Mouse (Mus musculus) splenic B cell, adult 2 months (primary cell): Measurements from ENCODE around the gene Pbld2.

ENCODE experiments used
- DNase-seq: peaks from one replicate; pipeline ENCODE4 v3.0.0-alpha.2; 2011; ENCODE audit warnings: low read depth, low spot score
- H3K27me3 ChIP-seq: 2 replicates; pipeline ENCODE4 v1.6.1; 2012; ENCODE audit warnings: mild to moderate bottlenecking, low read length, moderate library complexity, mixed read lengths; ENCODE audit not compliant: control insufficient read depth, poor library complexity, insufficient read depth, severe bottlenecking
- H3K36me3 ChIP-seq: 2 replicates; pipeline ENCODE4 v1.6.1; 2012; ENCODE audit warnings: mild to moderate bottlenecking, low read length, moderate library complexity, mixed read lengths; ENCODE audit not compliant: control insufficient read depth, poor library complexity, insufficient read depth, severe bottlenecking

The Pbld2 gene

DNA sequence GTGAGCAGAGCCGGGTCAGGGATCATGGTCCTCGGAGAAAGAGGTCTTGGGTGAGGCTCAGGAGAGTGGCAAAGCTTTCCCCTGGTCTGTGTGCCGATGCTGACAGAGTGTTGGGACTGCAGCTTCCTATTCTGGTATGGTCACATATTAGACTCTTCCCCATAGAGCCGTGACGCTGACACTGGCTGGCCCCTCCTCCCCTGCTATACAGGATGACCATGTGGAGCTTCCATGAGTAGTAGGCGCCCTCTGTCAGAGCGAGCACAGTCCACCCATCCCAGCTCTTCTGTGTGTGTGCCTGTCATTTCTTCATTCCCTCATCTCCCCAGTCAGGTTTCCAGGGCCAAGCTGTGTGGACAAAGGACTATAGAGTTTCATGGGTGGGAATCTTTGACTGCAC, 39.2 kb downstream of the Pbld2 start:
- H3K27me3 ChIP-seq: no peaks in the 10 kb centered on the region
- no peak for DNase-seq
- H3K36me3 ChIP-seq: no peaks in the 10 kb centered on the region

DNA sequence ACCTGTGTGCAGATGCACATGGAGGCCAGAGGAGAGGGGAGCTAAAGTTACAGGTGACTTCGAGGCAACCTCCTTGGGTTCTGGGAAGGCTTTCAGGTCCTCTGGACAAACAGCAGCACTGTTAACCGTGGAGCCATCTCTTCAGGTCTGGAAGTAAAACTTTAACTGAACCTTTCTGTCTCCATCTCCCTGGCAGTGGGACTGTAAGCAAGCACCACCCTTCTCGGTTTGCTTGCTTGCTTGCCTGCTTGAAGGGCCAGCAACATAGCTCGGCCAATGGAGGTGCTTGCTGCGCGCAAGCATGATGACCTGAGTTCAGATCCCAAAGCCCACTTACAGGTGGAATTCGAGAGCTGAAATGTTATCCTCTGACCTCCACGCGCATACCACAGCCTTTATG, 40.4 kb downstream of the Pbld2 start:
- no peaks in the 10 kb centered on the region for H3K27me3 ChIP-seq
- DNase-seq: no peak
- no peaks in the 10 kb centered on the region for H3K36me3 ChIP-seq

DNA sequence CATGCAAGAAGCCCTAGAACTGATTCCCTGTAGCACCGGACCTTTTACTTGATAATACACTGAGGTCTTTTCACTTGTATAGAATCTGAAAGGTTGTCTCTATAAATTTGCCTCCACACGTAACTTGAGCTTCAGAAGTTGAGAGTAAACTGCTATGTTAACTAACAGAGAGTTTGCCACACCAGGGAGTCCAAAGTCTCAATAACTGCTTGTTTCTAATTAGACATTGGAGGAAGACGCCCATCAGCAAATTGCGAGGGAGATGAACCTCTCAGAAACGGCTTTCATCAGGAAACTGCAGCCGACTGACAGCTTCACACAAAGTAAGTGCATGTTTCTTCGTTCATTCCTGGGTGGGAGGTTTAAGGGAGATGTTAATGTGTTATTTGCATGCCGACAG, 41.4 kb downstream of the Pbld2 start:
- Histone ChIP-seq H3K27me3 (no peaks in the 10 kb centered on the region), H3K36me3 (no peaks in the 10 kb centered on the region)
- no peak for DNase-seq

DNA sequence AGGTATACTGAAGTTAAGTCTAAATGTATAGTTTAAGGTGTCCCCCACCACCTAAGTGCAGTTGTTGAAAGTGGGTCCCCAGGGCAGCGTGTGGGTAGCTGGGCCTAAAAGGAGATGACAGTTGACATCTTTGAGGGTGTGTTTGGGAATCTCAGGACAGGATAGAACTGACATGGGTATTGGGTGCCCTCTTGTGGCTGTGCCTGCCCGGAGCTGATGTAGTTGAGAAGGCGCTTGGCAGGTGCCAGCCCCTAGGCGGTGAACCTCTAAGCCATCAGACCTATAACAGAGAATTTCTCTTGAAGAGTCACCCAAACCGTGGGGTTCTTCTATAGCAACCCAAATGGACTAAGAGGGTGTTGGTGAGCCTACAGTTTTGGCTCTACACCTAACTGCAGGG, 41.9 kb downstream of the Pbld2 start:
- DNase-seq: peak; percentile 87
- no peaks in the 10 kb centered on the region for H3K36me3 ChIP-seq
- no peaks in the 10 kb centered on the region for H3K27me3 ChIP-seq

DNA sequence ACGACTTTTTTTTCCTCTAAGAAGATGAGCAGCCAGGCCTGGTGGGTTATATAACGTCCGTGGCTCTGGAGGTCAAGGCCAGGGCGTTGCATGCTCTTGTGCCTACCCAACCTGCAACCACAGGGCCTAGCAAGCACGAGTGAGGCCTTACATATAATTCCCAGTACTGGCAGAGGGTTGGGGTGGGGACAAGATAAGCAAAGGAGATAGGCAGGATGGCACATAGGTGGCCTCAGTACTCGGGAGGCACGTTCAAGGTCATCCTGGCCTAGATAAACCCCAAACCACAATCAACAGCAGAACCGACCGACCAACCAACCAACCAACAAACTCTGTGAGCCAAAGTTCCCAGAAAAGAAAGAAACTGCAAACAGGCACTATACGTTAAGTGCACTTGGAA, 62.2 kb downstream of the Pbld2 start:
- DNase-seq: no peak

DNA sequence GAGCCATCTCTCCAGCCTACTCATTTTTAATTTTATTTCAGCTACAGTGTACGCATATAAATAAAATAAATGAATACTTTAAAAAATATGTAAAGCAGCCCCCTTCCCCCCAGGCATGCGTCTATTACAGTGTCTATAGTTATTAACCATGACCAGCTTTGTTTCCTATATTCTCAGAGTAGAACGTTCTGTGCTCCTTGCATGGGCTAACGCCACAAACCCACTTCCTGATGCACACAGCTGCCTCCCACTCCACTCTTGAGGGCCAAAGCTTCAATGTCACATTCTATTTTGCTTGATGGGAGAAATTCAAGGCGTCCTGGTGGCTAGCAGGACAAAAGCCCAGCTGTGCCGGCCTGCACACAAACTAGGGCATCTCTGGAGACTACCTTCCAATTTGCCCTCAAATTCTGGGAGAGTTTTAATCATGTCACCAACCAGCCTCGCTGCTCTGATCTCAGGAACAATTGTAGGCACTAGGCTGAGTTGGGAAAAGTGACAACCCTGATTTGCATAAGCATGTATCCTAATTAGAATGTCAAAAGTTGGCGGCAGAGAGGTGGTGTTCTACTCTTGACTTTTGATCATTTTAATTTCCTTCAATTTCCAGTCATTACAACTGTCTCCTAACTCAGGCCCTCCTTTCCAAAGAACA, 65.1 kb downstream of the Pbld2 start:
- DNase-seq: peak; percentile 20
- no peaks in the 10 kb centered on the region for H3K36me3 ChIP-seq
- H3K27me3 ChIP-seq: no peaks in the 10 kb centered on the region

More for the DNA sequence above, 62.2 kb downstream of the Pbld2 start:
- H3K36me3 ChIP-seq: no peaks in the 10 kb centered on the region
- H3K27me3 ChIP-seq: no peaks in the 10 kb centered on the region

DNA sequence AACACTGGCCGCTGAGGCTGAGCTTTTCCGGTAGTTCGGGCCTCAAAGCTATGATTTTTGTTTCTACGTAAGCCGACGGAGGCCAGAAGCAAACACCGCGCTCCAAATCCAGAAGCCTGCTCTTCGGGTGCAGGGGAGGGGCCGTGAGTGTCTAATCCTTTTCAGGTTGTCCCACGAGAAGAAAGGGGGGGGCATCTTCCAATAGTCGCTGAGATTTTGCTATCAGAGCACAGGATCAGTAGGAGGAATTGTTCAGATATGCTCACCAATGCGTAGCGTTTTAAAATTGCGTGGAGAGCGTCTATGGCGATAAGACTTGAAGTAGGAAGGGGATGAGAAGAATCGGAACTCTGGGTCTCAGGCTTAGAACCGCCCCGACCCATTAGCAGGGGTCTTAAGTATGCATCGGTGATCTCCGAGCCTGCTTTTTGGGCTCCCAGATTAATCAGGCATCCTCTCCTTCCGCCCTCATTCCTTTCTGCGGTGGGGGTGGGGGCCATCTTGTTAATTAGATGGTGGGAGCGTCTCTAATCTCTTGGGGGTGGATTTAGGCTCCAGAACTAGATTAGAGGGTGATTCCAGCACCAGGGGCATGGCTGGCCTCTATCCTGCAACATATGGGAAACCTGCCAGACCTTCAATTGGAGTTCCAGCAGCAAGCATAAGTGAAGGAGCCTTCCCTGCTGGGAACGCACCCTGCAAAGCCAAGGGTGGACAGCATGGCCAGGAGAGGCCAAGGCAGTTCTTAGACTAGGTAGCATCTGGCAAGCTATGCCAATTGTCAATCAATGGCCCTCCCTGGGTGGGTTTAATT, 65.8 kb downstream of the Pbld2 start:
- H3K27me3 ChIP-seq: no peaks in the 10 kb centered on the region
- H3K36me3 ChIP-seq: no peaks in the 10 kb centered on the region
- DNase-seq: no peak

DNA sequence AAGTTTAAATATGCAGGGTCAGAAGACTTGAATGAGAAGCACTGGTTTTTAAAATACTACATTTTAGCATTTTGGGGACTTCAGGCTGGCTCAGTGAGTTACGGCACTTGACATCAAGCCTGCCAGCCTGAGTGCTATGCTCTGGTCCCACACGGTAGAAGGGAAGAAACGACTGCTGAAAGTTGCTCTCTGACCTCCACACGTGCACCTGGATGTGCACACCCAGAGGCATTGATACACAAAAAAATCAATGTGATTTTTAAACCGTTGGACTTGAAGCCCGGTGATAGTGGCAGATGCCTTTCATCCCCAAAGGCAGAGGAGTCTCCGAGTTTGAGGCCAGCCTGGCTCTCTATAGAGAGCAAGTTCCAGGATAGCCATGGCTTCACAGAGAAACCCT, 67.8 kb downstream of the Pbld2 start:
- no peaks in the 10 kb centered on the region for H3K36me3 ChIP-seq
- DNase-seq: no peak
- H3K27me3 ChIP-seq: no peaks in the 10 kb centered on the region

DNA sequence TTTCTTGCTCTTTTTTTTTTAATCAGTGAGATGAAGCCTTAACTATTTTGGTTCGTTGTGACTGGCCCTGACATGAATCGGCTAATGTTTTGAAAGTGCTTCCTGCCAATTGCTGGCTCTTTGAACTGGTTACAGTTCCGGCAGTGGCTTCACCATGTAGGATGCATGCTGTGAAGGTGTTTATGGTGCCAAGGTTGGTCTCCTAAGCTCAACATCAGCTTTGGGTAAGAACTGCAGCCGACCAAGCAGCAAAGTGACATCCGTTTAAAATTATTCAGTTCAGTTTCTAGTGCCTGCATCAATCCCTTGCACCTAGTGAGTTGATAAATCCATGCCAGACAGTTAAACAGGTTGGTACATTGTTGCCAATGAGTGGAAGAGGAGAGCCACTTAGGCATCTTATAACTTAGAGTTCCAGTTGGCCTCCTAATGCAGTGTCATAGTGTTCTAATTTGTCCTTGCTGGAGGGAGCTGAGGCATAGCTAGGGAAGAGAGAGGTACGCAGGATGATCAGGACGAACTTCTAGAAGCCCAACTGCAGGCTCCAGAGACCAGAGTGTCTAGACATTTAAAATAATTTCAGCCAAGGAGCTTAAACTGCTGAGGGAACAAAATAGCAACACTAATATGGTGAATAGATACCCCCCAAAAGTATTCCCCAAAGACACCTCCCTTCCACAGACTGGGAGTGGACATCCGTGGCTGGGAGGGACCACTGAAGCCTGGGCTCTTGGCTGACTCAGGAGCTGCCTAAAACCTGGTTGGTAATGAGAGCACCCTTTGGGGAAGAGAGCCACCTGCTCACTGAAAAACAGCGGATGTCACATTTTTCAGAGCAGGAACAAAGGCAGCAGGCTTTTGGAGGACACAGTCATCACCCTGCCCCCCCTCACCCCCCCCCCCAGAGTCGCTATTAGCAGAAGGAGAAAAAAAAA, 68.8 kb downstream of the Pbld2 start:
- Histone ChIP-seq H3K36me3 (no peaks in the 10 kb centered on the region), H3K27me3 (no peaks in the 10 kb centered on the region)
- DNase-seq: no peak

DNA sequence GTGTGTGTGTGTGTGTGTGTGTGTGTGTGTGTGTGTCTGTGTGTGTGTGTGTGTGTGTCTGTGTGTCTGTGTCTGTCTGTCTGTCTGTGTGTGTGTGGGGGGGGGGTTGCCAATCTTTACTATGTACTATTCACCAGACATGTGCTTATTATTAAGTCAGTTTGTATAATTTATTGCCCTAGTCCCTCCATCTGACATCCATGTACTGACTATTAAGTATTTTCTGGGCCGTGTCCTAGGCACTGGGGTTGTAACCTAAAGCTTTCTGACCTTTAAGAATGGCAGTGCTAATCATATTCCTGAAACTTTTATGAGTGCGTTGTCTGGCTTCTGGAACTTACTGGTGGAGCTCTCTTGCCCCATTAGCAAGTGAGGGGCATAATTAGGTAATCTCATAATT, 72.6 kb downstream of the Pbld2 start:
- no peaks in the 10 kb centered on the region for H3K36me3 ChIP-seq
- DNase-seq: no peak

DNA sequence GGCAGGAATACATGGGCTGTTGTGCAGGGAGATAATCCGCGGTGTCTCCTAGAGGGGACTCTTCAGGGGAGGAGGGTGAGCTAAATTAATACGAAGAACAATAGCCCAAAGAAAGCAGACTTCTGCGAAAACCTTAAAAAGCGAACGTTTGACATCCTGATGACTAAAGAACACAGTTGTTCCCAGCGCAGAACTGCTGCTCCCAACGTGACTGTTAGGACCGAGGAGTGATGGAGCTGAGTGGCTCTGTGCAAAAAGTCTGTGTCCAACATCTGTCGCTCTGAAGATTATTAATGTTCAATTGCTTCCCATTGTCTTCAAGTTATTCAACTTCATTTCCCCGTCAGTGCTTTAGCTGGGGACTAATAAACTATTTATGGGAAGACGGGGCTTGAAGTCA, 74.1 kb downstream of the Pbld2 start:
- DNase-seq: no peak
- no peaks in the 10 kb centered on the region for H3K36me3 ChIP-seq
- no peaks in the 10 kb centered on the region; the same call in 1 of the 2 replicates for H3K27me3 ChIP-seq

More for the DNA sequence above, 72.6 kb downstream of the Pbld2 start:
- no peaks in the 10 kb centered on the region; the same call in 1 of the 2 replicates for H3K27me3 ChIP-seq

DNA sequence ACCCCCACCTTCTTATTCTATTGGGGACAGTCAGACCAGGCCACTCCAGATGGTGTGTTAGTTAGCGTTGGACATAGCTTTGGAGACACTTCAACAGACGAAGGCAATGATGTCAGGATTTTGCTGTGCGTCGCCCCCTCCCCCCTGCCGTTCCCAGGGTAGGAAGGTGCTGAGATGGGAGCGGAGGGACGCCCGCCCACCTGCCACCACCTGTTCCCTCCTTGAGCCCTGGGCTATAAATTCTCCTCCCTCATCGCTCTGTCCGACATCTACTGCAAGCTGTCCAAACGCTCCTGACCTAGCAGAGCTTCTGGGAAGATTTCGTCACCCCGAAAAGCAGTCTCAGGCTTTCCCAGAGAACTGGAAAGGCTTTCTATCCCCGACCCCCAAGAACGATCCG, 75.4 kb downstream of the Pbld2 start, which contains the start of gene Atoh7:
TSS of gene Atoh7 (plus strand) at position 131 of the 400 bp plus-strand sequence.
- no peaks in the 10 kb centered on the region for H3K36me3 ChIP-seq
- no peaks in the 10 kb centered on the region; the same call in 1 of the 2 replicates for H3K27me3 ChIP-seq
- DNase-seq: no peak

DNA sequence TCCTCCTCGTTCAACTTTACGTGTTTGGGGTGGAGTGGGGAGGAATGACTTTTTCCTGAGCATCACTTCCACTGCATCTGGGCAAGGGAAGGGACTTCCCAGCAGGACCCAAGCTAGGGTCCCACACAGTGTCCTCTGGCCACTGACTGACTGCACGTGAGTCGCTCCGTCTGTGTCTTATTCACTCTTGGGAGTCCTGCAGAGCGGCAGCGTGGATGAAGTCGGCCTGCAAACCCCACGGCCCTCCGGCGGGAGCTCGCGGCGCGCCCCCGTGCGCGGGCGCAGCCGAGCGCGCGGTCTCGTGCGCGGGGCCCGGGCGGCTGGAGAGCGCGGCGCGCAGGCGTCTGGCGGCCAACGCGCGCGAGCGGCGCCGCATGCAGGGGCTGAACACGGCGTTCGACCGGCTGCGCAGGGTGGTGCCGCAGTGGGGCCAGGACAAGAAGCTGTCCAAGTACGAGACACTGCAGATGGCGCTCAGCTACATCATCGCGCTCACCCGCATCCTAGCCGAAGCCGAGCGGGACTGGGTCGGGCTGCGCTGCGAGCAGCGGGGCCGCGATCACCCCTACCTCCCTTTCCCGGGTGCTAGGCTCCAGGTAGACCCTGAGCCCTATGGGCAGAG, 75.9 kb downstream of the Pbld2 start:
- Histone ChIP-seq H3K27me3 (no peaks in the 10 kb centered on the region; the same call in 1 of the 2 replicates), H3K36me3 (no peaks in the 10 kb centered on the region)
- peak; percentile 17 for DNase-seq

DNA sequence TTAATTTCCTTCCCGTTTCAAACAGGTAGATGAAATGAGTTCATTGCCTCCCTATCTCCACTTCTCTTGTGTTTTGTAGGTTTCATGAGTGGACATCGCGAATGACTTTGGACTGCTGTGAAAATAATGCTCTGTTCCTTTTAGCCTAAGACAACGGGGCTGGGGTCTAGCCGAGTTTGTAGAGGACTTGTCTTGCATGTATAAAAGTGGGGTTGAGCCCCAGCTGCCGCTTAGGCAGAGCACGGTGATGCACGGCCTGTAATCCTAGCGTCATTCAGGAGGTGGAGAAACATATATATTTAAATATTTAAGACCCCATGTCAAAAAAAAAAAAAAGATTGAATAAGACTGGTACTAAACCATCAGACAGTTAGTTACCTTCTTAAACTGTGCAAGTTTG, 76.5 kb downstream of the Pbld2 start:
- DNase-seq: no peak
- H3K36me3 ChIP-seq: no peaks in the 10 kb centered on the region
- no peaks in the 10 kb centered on the region; the same call in 1 of the 2 replicates for H3K27me3 ChIP-seq
